Mouse (Mus musculus) splenic B cell, adult 2 months (primary cell): ENCODE measurements around the gene Fam43b.
A peak's percentile ranks its signal among the peaks of the same experiment; 100 is the strongest.
"Not testable (repeated sequence)": the region's sequence is repeated elsewhere in the genome, so short reads cannot be mapped to it uniquely, and the experiment has no call there.

Source experiments
- DNase-seq: peaks from one replicate; pipeline ENCODE4 v3.0.0-alpha.2; 2011; ENCODE audit warnings: low read depth, low spot score
- H3K27me3 ChIP-seq: 2 replicates; pipeline ENCODE4 v1.6.1; 2012; ENCODE audit warnings: mild to moderate bottlenecking, low read length, moderate library complexity, mixed read lengths; ENCODE audit not compliant: control insufficient read depth, poor library complexity, insufficient read depth, severe bottlenecking
- H3K36me3 ChIP-seq: 2 replicates; pipeline ENCODE4 v1.6.1; 2012; ENCODE audit warnings: mild to moderate bottlenecking, low read length, moderate library complexity, mixed read lengths; ENCODE audit not compliant: control insufficient read depth, poor library complexity, insufficient read depth, severe bottlenecking

Fam43b gene

DNA sequence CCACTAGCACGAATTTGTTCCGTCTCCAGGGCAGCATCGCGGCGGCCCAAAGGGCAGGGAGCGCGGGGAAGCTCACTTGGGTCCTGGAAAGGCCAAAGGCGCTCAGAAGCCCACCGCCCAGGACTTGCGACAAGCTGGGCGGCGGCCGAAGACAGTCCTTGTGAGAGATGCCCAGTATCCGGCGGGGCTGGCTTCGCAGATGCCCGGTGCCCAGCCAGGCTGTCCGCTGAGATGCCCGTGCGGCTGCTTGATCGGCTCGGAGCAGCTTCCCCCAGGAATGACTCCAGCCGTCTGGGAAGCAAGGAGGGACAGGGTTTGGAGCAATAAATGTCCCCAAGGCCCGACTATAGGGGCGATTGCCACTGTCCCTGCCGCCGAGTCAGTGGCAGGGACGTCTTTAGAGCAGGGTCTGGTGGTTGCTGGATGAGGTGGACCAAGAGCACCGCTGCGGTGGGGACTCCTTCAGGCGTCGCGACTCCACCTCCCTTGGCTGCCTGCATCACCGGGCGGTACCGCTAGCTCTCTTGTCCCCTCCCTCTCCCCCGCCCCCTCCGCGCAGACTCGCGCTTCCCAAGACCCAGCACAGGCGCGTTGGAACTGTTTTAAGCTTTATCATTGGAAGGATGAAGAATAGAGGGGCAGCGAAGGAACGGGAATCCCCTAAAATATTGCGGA is at the start of gene Fam43b:
Fam43b (minus strand) TSS at position 558 of the 675 bp plus-strand sequence.
- no peaks in the 10 kb centered on the region; the same call in 1 of the 2 replicates for H3K27me3 ChIP-seq
- no peaks in the 10 kb centered on the region for H3K36me3 ChIP-seq
- no peak for DNase-seq

DNA sequence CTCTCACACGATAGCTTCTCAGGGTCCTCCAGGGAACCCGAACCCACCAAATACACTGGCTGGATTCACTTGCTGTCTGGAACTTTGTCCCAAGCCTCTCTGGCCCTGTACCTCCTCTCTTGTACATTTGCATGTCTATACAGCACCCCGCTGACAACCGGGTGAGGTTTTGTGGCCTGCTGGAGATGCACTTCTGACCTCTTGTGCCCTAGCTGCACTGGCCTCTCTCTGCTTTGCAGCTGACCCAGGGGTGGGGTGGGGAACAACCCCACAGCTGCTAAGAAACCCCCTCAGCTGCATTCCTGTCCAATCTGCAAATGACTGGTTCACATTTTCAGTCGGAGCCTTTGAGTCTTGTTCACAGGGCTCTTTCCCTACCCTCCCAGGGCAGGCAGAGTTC is 48.6 kb upstream of the Fam43b start:
- no peak for DNase-seq
- no peaks in the 10 kb centered on the region for H3K27me3 ChIP-seq
- 0 out of 2 replicates have a peak, but pooled peaks cover 3% of the 10 kb centered on the region for H3K36me3 ChIP-seq

DNA sequence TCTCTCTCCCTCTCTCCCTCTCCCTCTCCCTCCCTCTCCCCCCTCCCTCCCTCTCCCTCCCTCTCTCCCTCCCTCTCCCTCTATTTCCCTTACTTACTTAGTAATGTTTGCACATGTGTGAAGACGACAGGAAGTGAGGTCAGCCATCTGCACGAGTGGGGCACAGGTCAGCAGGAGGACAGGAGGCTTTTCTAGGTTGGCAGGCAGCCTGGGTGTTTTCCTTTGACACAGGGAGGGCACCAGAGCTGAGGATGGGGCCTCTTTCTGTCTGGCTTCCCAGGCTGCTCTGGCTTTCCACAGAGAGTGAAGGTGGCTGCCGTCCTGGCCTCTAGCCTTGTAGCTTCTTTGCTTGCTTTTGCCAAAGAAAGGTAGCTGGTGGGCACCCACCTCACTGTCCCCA is 43.7 kb upstream of the Fam43b start:
- no peaks in the 10 kb centered on the region for H3K27me3 ChIP-seq
- H3K36me3 ChIP-seq: peaks cover 3% of the 10 kb centered on the region; the same call in 1 of the 2 replicates
- DNase-seq: no peak

DNA sequence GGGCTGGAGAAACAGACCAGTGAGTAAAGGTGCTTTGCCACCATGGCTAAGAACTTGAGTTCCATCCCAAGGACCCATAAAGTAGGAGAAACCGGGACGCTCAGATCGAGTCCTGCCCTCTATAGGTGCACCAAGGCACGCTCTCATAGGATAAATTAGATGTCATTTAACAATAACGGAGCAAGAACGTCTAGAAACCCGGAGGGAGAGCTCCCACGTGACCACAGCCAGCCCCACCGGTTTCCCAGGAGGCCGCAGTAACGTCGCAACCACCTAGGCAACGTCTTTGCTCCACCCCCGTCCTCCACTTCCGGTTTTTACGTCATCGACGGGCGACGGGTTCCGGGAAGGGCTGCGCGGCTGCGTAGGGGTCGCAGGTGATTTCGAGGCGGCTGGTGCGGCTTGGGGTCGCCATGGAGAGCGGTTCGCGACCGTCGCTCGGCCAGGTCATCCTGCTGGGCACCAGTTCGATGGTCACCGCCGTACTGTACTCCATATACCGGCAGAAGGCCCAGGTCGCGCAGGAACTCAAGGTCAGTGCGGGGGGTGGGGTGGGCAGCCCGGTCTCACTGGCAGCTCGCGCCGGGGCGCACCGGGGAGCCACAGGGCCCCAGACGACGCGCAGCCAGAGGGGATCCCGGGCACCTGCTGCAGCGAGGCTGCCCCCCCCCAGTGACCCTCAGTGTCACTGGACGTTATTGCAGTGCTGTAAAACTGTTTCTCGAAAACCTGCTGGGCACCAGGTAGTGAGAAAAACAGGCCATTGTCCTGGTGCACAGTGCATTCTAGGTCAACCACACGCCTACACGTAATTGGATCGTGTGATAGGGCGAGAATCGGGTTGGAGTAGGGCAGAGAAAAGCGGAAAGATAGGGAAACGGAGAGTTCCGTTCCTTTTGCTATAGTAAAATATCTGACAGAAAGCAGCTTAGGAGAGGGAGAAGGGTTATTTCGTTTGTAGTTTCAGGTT is 38.3 kb upstream of the Fam43b start, which contains the start of gene Mul1:
Mul1 (plus strand) TSS at position 325 of the 970 bp plus-strand sequence.
- H3K36me3 ChIP-seq: no peaks in the 10 kb centered on the region; the same call in 1 of the 2 replicates
- peak; percentile 95 for DNase-seq
- H3K27me3 ChIP-seq: no peaks in the 10 kb centered on the region

DNA sequence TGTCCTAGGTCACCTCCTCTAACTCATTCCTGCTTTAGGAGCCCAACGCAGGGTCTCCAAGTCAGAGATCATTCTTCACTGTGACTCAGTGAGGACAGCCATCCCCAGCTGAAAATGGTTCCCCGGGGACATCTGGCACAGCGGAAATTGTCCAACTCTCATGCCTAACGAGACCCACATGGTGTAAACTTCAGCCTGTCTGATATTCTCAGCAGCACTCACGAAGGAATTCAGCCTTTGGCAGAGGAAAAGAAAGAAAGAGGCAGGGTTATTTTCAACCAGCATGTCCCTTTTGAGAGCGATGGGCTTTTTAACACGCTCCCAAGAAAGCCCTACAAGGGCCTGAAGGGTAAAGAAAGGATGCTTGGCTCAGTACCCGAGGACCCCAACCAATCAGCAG is 35.0 kb upstream of the Fam43b start:
- no peaks in the 10 kb centered on the region for H3K27me3 ChIP-seq
- DNase-seq: no peak
- no peaks in the 10 kb centered on the region for H3K36me3 ChIP-seq

DNA sequence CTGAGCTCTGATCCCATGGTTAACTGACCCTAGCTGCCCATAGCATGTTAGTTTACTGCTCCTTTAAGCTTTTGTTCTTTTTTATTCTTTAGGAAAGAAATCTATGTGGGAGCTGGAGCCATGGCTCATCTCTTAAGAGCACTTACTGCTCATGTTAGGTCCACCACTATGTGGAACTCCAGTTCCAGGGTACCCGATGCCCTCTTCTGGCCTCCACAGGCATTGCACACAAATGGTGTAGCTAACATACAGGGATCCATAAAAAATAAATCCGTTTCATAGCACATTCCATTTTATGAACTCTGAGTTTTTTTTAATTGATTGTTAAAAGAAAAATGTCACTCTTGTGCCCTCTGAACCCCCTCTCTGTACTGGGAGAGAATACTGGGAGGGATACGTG is 33.5 kb upstream of the Fam43b start:
- peak; percentile 49 for DNase-seq
- no peaks in the 10 kb centered on the region for H3K27me3 ChIP-seq

DNA sequence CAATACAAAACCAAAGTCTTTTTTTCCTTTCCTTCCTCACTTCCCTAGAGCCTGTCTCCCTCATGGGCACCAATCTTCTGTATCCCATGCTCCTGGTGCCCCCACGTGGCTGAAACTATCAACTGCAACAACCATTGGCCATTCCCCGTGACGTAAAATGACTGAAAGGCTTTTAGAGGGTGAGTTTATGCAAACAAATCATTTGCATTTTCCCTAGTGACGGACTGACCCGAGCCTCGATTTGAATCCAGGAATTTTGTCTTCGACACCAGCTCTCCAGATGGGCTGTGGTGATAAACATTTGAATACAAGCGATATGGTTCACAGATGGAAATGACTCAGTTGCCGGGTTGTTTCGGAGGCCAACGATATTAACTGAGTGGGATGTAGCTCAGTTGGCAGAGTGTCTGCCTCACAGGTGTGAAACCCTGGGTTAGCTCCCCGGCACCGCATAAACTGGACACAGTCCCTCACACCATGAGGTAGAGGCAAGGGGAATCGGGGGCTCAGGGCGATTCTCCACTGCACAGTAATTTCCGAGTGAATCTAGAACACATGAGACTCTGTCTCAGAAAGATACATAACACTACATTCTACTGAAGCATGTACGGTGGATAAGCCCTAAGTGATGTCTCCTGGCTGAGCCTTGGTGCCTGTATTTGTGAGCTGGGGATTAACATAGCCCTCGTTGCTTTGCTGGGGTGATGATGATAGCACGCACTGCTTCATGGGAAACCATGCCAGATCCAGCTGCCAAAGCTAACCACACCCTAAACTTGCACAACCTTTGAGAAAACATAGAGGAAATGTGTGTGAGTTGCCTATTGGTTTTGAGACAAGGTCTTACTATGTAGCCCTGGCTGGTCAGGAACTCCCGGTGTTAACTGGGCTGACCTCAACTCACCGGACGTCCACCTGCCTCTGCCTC is 30.7 kb upstream of the Fam43b start:
- peak; percentile 71 for DNase-seq
- no peaks in the 10 kb centered on the region for H3K36me3 ChIP-seq
- no peaks in the 10 kb centered on the region for H3K27me3 ChIP-seq

More for the DNA sequence above, 33.5 kb upstream of the Fam43b start:
- H3K36me3 ChIP-seq: no peaks in the 10 kb centered on the region

DNA sequence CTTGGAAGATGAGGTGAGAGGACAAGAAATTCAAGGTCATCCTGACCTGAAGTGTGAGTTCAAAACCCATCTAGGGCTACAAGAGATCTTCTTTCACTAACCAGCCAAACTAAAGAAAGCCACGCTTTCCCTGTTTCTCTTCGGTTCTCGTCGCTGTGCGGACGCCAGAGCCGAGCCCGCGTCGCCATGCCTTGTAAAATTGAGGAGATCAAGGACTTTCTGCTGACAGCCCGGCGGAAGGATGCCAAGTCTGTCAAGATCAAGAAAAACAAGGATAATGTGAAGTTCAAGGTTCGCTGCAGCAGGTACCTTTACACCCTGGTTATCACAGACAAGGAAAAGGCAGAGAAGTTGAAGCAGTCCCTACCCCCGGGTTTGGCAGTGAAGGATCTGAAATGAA is 29.3 kb upstream of the Fam43b start:
- not testable (repeated sequence) for H3K36me3 ChIP-seq, DNase-seq, H3K27me3 ChIP-seq

DNA sequence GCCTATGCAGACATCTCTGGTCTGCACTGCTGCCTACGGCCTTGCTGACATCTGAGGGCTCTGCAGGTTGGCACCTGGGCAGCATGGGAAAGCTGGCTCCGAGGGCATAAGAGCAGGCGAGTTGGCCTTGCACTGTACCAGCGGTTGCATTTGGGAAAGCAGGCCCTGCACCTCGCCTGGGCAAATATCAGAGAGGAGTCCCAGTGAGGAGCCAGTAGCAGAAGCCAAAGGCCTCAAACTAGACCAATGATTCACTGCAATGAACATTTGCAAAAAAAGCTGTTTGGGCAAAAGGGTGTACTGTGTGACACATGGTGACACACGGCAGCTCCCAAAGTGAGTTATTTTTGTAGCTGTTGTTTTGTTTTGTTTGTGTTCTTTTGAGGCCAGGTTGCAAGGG is 28.7 kb upstream of the Fam43b start:
- DNase-seq: no peak

DNA sequence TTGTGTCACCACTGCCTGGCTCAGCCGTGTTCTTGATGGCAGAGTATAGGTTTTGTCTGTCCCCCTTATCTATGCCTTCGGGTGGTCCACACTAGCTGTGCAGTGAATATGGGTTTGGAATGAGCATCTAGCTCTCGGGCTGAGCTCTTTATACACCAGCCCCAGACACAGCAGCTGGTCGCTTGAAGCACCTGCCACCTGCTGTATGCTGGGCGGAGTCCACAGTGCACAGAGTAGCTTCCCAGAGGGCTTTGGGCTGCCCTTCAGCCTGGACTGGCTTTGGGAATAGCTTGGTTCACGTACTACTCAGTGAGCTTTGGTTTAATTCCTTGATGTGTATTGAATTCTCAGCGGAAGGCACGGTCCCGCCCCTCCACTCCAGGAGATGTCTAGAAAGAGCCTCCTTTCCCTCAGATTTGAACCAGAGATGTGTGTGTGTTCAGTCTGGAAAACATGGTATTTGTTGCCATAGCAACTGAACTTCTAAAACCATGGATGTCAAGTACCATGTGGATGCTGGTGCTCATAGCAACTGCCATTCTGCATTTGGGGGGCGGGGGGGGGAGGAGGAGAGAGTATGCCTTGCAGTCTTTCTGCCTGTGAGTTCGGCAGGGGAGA is 22.1 kb upstream of the Fam43b start:
- H3K27me3 ChIP-seq: no peaks in the 10 kb centered on the region
- H3K36me3 ChIP-seq: no peaks in the 10 kb centered on the region
- DNase-seq: no peak

More for the DNA sequence above, 28.7 kb upstream of the Fam43b start:
- H3K36me3 ChIP-seq: no peaks in the 10 kb centered on the region
- no peaks in the 10 kb centered on the region for H3K27me3 ChIP-seq

DNA sequence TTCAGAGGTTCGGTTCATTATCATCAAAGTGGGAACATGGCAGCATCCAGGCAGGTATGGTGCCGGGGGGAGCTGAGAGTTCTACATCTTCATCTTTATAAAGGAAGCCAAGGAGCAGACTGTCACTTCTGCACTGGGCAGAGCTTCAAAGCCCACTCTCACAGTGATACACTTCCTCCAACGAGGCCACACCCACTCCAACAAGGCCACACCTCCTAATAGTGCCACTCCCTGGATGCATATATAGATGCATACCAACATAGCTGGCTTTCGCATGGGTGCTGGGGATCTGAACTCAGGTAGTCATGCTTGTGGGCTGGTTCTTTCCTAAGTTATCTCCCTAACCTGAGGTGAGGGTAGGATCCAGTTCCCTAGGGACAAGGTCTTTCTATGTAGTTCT is 21.6 kb upstream of the Fam43b start:
- Histone ChIP-seq H3K27me3 (no peaks in the 10 kb centered on the region), H3K36me3 (no peaks in the 10 kb centered on the region)
- DNase-seq: no peak

DNA sequence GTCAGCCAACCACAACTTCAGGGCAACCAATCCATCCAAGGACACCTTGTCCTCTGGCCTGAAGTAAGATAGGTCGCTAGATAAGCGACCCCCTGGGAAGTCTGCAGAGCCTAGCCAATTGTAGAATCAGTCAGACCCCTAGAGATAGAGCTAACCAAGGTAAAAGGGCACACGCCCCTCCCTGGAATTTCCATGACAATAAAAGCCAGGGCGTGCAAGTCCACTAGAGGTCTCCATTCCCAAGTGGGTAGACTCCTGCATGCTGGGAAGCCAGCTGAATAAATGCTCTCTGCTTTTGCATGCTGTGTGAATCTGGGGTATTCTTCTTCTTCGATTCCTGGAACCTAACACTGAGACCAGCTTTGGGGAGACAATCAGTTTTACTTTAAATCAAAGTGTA is 20.1 kb upstream of the Fam43b start:
- H3K36me3 ChIP-seq: no peaks in the 10 kb centered on the region
- no peak for DNase-seq
- H3K27me3 ChIP-seq: no peaks in the 10 kb centered on the region

DNA sequence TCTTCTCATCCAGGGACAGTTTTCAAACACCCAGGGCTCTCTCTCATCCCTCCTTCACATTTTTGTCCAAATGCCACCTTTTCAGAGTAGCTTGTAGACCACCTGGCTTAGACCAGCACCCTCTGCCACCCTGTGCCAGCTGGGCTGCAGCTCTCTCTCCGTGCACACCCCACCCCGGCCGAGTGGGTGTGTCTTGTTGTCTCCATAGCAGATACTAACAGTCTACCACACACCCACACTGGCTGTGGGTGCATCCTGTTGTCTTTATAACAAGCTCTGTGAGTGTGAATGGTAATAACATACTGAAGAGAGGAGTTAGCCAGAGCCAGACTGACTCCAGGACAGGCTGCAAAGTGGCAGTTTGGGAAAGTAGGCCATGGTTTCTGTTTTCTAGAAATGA is 19.7 kb upstream of the Fam43b start:
- Histone ChIP-seq H3K27me3 (no peaks in the 10 kb centered on the region), H3K36me3 (no peaks in the 10 kb centered on the region)
- DNase-seq: no peak

DNA sequence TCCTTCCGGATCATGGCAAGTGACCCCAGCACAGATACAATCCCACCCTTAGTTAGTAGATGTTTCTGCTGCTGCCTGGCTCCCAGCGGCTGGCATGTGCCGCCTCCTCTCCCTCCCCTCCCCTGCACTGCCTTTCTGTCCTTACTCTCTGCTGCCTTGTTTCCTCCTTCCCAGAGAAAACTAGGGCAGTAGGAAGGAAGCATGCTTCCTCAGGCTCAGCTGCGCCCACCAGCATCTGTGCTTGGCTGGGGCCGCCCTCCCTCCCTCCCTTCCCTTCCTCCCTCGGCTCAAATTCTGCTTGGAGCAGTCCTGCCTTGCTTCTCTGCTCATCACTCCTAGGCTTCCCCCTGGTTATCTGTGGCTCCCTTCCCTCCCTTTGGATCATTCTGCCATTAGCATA is 18.4 kb upstream of the Fam43b start:
- no peaks in the 10 kb centered on the region for H3K36me3 ChIP-seq
- H3K27me3 ChIP-seq: no peaks in the 10 kb centered on the region
- no peak for DNase-seq
